Mouse (Mus musculus): Measurements from ENCODE around the gene C1ra.
"Not testable (repeated sequence)": the region's sequence is repeated elsewhere in the genome, so short reads cannot be mapped to it uniquely, and the experiment has no call there.

The C1ra gene

GRCm38 (mm10) chr6:124485414-124486144 lies 26.6 kb upstream of the C1ra start:
- DNase-seq (ENCODE audit: low read depth, low spot score) = no peak

- DNase-seq (ENCODE audit: low read depth, low spot score) = no peak
Measured at GRCm38 (mm10) chr6:124487509-124487908, 24.7 kb upstream of the C1ra start.

- no peak for DNase-seq (ENCODE audit: low read depth, low spot score)
Measured at GRCm38 (mm10) chr6:124488952-124489351, 23.3 kb upstream of the C1ra start.

GRCm38 (mm10) chr6:124491427-124491826 lies 20.8 kb upstream of the C1ra start:
- DNase-seq (ENCODE audit: low read depth, low spot score) = no peak

- no peak for DNase-seq (ENCODE audit: low read depth, low spot score)
Measured at GRCm38 (mm10) chr6:124492842-124493561, 19.2 kb upstream of the C1ra start, which contains the start of gene C1rl. TSS of gene C1rl (plus strand) at chr6:124493113.

GRCm38 (mm10) chr6:124493886-124494285 lies 18.3 kb upstream of the C1ra start:
- no peak for DNase-seq (ENCODE audit: low read depth, low spot score)

- no peak for DNase-seq (ENCODE audit: low read depth, low spot score)
Measured at GRCm38 (mm10) chr6:124496054-124496453, 16.2 kb upstream of the C1ra start.

GRCm38 (mm10) chr6:124499914-124500566 lies 12.2 kb upstream of the C1ra start:
- no peak for DNase-seq (ENCODE audit: low read depth, low spot score)

GRCm38 (mm10) chr6:124501473-124501872 lies 10.7 kb upstream of the C1ra start:
- DNase-seq (ENCODE audit: low read depth, low spot score) = no peak

- no peak for DNase-seq (ENCODE audit: low read depth, low spot score)
Measured at GRCm38 (mm10) chr6:124502021-124502420, 10.2 kb upstream of the C1ra start.

- DNase-seq (ENCODE audit: low read depth, low spot score) = no peak
Measured at GRCm38 (mm10) chr6:124505028-124505427, 7.2 kb upstream of the C1ra start.

GRCm38 (mm10) chr6:124506991-124507390 lies 5.2 kb upstream of the C1ra start:
- no peak for DNase-seq (ENCODE audit: low read depth, low spot score)

GRCm38 (mm10) chr6:124508292-124508691 lies 3.9 kb upstream of the C1ra start:
- no peak for DNase-seq (ENCODE audit: low read depth, low spot score)

- DNase-seq (ENCODE audit: low read depth, low spot score) = not testable (repeated sequence)
Measured at GRCm38 (mm10) chr6:124509192-124509591, 3.0 kb upstream of the C1ra start.

- DNase-seq (ENCODE audit: low read depth, low spot score) = no peak
Measured at GRCm38 (mm10) chr6:124511936-124512335, 269 bp upstream of the C1ra start.

- not testable (repeated sequence) for DNase-seq (ENCODE audit: low read depth, low spot score)
Measured at GRCm38 (mm10) chr6:124517733-124518132, 5.5 kb downstream of the C1ra start.

GRCm38 (mm10) chr6:124522082-124522481 lies 9.9 kb downstream of the C1ra start:
- not testable (repeated sequence) for DNase-seq (ENCODE audit: low read depth, low spot score)

- no peak for DNase-seq (ENCODE audit: low read depth, low spot score)
Measured at GRCm38 (mm10) chr6:124527881-124528280, 15.7 kb downstream of the C1ra start.

- DNase-seq (ENCODE audit: low read depth, low spot score) = no peak
Measured at GRCm38 (mm10) chr6:124531077-124531476, 18.9 kb downstream of the C1ra start.

GRCm38 (mm10) chr6:124536125-124536829 lies 24.1 kb downstream of the C1ra start:
- DNase-seq (ENCODE audit: low read depth, low spot score) = not testable (repeated sequence)

GRCm38 (mm10) chr6:124541176-124541575 lies 29.0 kb downstream of the C1ra start:
- DNase-seq (ENCODE audit: low read depth, low spot score) = not testable (repeated sequence)

GRCm38 (mm10) chr6:124542284-124542683 lies 30.1 kb downstream of the C1ra start, which contains the start of gene C1s1:
TSS of gene C1s1 (minus strand) at chr6:124542359.
- not testable (repeated sequence) for DNase-seq (ENCODE audit: low read depth, low spot score)
